Mouse (Mus musculus) cortical plate, adult 2 months (tissue): Measurements from ENCODE around the gene Guca2b. TPM values are rescaled to one million over a fixed set of nuclear protein-coding genes. Genes with fewer than 3 reads are reported as not detected.

ENCODE experiments used
- H3K27ac ChIP-seq: fragments of 200-500 bp; 2 replicates; pipeline ENCODE4 v1.5.1; 2012; ENCODE audit warnings: low read length, control low read depth, inconsistent platforms; ENCODE audit not compliant: insufficient read depth
- H3K4me1 ChIP-seq: fragments of 200-500 bp; 2 replicates; pipeline ENCODE4 v1.6.1; 2011; ENCODE audit warnings: low read length; ENCODE audit not compliant: control insufficient read depth, insufficient read depth
- H3K4me3 ChIP-seq: fragments of 200-500 bp; 2 replicates; pipeline ENCODE4 v1.5.1; 2011; ENCODE audit warnings: mild to moderate bottlenecking, low read length, control low read depth; ENCODE audit not compliant: insufficient read depth
- CTCF ChIP-seq: fragments of 200-500 bp; IDR thresholded peaks from 2 replicates; pipeline ENCODE4 v1.5.1; 2011; ENCODE audit warnings: mild to moderate bottlenecking, control low read depth, low read length; ENCODE audit not compliant: insufficient read depth; ENCODE audit errors: extremely low read depth
- POLR2A ChIP-seq: fragments of 200-500 bp; IDR thresholded peaks from 2 replicates; pipeline ENCODE4 v1.6.1; 2011; ENCODE audit warnings: mild to moderate bottlenecking, low read length, control low read depth; ENCODE audit not compliant: insufficient read depth; ENCODE audit errors: extremely low read depth
- polyA plus RNA-seq: library from polyadenylated mRNA; depleted of rRNA; stranded (reverse); fragments of >200 nt; gene quantifications from 2 replicates; pipeline ENCODE4 v1.2.3, GENCODE M21; 2012; rRNA removed

Gene Guca2b
- not detected in 2 replicates for polyA plus RNA-seq

DNA sequence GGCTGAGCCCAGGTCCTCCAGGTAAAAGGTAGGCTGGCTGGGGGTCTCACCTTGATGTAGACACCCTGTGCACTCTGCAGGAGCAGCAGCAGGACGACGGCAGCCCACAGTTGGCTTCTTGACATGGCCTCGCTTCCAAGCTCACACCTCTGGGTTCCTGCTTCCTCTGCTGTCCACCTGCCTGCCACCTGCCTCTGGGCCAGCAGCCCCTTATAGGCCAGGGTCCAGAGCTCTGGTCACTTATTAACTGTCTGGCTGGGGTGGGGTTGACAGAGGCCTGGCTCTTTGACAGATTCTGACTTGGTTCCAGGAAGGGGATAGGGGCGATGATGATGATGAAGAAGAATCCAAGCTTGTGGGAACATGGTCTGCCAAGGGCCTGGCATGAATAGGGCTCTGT lies at the start of gene Guca2b:
Gene Guca2b (minus strand): TSS at position 224 of the 400 bp plus-strand sequence.
- H3K4me3 ChIP-seq, result no peak within 1 kb of the TSS
- no peak within 1 kb of the TSS for H3K27ac ChIP-seq
- no peaks in the 10 kb centered on the region; the same call in 1 of the 2 replicates for H3K4me1 ChIP-seq
- TF ChIP-seq POLR2A (no peak), CTCF (no peak)

DNA sequence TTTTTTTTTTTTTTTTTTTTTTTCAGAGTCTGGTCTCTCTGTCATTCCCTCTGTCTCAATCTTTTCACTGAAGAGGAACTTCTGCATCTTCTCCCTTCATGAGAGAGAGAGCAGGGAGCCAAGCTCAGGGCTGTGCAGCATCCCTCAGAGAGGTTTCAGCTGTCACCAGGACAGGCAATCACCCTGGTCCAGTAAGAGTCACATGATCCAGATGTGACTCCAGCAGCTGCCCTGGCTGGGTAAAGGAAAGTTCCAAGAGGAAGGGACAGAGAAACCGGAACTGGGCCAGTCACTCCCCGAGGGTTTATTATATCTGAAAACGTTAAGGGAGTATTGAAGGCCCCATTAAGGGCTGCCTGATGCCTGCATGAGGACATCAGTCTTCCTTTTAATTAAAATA lies 49.0 kb upstream of the Guca2b start:
- no peak overlapping the region for H3K27ac ChIP-seq
- TF ChIP-seq CTCF (no peak), POLR2A (no peak)

DNA sequence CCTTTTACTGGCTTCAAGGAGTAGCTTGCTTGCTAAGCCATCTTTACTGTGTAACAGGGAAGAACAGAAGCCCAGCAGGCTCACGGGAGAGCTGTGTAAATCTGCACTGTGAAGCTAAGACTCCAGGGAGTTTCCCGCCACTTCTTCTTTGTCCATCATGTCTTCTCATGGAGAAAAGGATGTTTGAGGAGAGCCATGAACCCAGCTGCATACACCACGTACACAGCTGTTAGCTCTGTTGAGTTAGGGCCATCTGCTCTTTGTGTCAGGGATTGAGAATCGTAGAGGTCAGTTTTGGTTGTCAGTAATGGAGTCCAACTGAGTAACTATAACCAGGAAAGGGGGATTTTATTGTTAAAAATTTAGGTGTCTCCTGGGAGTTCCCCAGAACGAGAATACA lies 48.6 kb upstream of the Guca2b start:
- no peak overlapping the region for H3K4me3 ChIP-seq
- no peak overlapping the region for H3K27ac ChIP-seq
- no peak for TF ChIP-seq CTCF
- no peak for TF ChIP-seq POLR2A
- H3K4me1 ChIP-seq, result no peaks in the 10 kb centered on the region

More for the DNA sequence above, 49.0 kb upstream of the Guca2b start:
- Histone ChIP-seq H3K4me1 (no peaks in the 10 kb centered on the region), H3K4me3 (no peak overlapping the region)

DNA sequence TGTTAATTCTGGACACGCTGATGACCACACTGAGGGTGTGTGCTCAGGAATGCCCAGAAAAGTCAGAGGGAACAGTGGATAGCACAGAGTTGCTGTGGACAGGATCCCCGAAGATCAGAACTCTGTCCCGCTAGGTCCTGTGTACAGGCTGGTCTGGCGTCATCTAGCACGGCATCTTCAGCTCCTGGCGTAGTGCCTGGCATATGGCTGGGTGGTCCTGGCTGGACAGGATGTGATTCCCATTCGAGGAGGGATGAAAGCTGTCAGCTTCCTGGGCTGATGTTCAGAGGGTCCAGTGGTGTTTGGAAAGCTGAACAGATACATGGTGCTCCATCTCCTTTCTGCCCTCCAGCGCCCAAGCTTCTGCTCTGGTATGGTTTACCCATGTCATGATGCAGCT lies 45.2 kb upstream of the Guca2b start:
- H3K27ac ChIP-seq, result no peak overlapping the region
- TF ChIP-seq CTCF, result no peak
- no peak for TF ChIP-seq POLR2A
- H3K4me3 ChIP-seq, result no peak overlapping the region
- H3K4me1 ChIP-seq, result no peaks in the 10 kb centered on the region

DNA sequence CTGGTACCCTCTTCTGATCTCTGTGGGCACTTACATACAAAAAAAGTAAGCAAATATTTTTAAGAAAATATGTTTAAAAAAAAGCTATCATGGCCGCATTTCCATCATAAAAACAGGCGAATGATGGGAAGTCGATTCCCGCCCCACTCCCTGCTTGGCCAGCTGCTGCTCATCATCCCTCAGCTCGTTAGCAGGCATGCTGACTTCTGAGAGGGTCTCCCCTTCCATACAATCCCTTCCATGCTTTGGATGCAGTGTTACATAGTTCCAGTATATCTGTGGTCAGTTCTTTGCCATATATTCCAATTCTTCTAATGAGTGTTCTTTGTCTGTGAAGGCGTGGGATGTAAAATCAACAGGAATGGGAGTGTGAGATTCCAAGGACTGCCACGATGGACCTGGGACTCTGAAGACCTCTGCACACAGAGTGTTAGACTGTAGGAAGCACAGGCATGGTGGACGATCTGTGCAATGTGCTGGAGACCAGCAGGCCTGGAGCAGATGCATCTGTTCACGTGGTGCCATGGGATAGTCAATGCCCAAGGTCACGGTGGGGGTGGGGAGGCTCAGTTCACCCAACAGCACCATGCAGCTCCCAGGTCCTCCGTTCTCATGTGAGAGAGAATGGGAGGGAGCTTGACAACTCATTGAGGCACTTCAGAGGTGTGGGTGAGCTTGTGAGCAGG lies 42.7 kb upstream of the Guca2b start:
- H3K27ac ChIP-seq, result no peak overlapping the region
- H3K4me1 ChIP-seq, result no peaks in the 10 kb centered on the region
- TF ChIP-seq CTCF (no peak), POLR2A (no peak)
- no peak overlapping the region for H3K4me3 ChIP-seq

DNA sequence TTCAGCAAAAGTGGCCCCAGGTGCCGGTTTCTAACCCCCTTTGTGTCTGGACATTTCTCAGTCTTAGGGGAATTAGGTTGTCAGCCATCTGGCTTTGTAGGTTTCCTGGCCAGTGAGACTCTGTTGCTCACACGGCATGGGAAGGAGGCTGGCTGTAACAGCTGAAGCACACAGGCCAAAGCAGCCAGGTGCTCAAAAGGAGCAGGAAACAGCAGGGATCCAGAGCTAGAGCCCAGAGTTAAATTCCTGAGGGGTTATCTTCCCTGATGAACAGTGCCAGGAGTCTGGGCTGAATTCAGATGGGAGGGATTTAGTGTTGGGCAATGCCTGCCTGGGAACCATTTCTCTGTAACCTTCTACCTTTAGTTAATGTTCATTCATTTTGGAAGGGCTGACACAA lies 39.6 kb upstream of the Guca2b start:
- Histone ChIP-seq H3K4me1 (no peaks in the 10 kb centered on the region), H3K27ac (no peak overlapping the region), H3K4me3 (no peak overlapping the region)
- TF ChIP-seq POLR2A (no peak), CTCF (no peak)

DNA sequence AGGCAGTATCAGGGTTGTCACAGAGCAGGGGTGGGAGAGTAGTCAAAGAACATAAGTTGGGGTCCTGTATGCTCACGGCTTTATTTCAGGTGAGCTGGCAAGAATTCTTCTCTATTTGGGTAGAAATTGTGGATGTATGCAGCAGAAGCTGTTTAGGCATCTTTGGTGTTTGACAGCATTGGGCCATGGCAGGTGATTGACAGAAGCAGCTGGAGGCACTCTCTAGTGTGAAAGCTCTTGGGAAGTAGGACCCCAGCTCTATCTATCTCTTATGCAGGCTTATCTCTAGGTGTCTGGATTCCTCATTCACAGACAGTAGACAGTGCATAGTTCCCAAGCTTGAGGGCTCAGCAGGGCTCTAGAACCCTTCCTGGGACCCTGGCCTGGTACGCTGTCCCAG lies 27.0 kb upstream of the Guca2b start:
- Histone ChIP-seq H3K4me1 (no peaks in the 10 kb centered on the region), H3K27ac (no peak overlapping the region), H3K4me3 (no peak overlapping the region)
- TF ChIP-seq POLR2A (no peak), CTCF (no peak)

DNA sequence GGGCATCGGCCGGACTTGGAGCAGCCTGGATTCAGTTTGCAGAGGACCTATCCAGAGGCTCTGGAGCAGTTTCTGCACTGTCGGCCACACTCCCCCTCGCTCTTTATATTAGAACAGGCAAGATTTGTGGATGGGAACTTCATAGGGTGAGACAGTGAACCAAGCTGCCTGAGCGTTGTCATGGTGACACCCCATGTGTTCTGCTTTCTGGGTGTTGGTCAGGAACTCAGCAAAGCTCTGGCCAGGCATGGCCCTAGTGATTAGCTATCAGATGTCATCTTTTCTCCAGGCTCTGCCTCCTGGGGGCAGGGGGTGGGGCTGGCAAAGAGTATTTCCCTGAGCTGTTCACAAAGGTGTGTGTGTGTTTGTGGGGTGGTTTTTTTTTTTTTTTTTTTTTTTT lies 23.8 kb upstream of the Guca2b start:
- Histone ChIP-seq H3K4me3 (no peak overlapping the region), H3K27ac (no peak overlapping the region), H3K4me1 (no peaks in the 10 kb centered on the region)
- no peak for TF ChIP-seq CTCF
- TF ChIP-seq POLR2A, result no peak

DNA sequence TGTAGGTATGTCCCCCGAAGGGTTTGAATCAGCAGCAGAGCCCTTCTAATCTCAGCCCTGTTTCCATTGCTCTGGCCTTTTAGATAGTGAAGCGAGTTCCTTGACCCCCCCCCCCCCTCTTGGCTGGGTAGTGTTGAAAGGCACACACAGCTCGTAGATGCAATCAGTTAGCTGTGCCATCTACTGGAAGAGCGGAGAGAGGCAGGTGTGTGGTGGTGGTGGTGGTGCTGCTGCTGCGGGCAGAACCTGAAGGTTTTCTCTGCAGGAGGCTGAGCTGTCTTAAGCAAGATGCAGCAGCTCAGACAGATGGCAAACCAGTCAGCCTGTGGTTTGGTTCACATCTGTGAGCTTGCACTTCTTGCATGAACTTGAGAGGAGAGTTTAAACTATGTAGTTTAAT lies 13.9 kb upstream of the Guca2b start:
- H3K27ac ChIP-seq, result no peak overlapping the region
- H3K4me3 ChIP-seq, result no peak overlapping the region
- no peaks in the 10 kb centered on the region for H3K4me1 ChIP-seq
- TF ChIP-seq POLR2A, result no peak
- TF ChIP-seq CTCF, result peak; percentile 42

DNA sequence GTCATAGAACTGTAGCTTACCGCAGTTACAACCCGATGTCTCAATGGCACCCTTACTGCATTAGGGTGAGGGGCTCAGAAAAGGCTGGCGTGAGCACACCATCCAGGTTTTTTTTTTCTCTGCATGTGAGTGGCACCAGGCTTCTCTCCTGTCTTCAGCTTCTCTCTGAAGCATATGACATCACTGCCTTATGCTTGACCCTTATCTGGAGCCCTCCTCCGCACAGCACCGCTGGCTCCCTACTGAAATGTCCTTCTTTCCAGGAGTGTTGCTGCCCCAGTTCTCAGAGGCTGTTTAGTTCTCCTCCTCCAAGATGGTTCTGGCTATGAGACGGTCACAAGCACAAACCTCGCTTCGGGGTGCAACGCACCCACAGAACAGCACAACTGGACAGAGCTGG lies 12.4 kb upstream of the Guca2b start:
- Histone ChIP-seq H3K27ac (no peak overlapping the region), H3K4me3 (no peak overlapping the region), H3K4me1 (no peaks in the 10 kb centered on the region)
- TF ChIP-seq POLR2A (no peak), CTCF (no peak)
